Mouse (Mus musculus) limb, embryonic 13.5 days (tissue): ENCODE measurements at regions not wholly inside any gene's neighbourhood (a gene's known extent, or its start where the extent isn't known, plus 50 kb on each side); places are given as distances from the start of the nearest gene placed in this dataset.

Experiments used
- ATAC-seq: fragments of 200-750 bp; cut with Nextera tagmentation; 2 replicates; pipeline ENCODE4 v1.8.0; 2017; ENCODE audit warnings: low read depth, moderate number of reproducible peaks, moderate TSS enrichment; ENCODE audit not compliant: low FRiP score
- H3K27ac ChIP-seq: fragments of 300-500 bp; sonication (generic); 2 replicates; pipeline ENCODE4 v1.5.1; 2015; ENCODE audit warnings: inconsistent platforms, mild to moderate bottlenecking, moderate library complexity
- H3K27me3 ChIP-seq: fragments of 300-500 bp; sonication (generic); 2 replicates; pipeline ENCODE4 v1.6.1; 2015; ENCODE audit warnings: mild to moderate bottlenecking, inconsistent platforms
- H3K36me3 ChIP-seq: fragments of 300-500 bp; sonication (generic); 2 replicates; pipeline ENCODE4 v1.6.1; 2015; ENCODE audit warnings: inconsistent platforms, mild to moderate bottlenecking, moderate library complexity
- H3K4me1 ChIP-seq: fragments of 300-500 bp; sonication (generic); 2 replicates; pipeline ENCODE4 v1.6.1; 2015; ENCODE audit warnings: inconsistent platforms
- H3K4me2 ChIP-seq: fragments of 300-500 bp; sonication (generic); replicated peaks from 2 replicates; pipeline ENCODE4 v1.6.1; 2015; ENCODE audit warnings: inconsistent platforms, mild to moderate bottlenecking, moderate library complexity
- H3K4me3 ChIP-seq: fragments of 300-500 bp; sonication (generic); 2 replicates; pipeline ENCODE4 v1.5.1; 2015; ENCODE audit warnings: moderate library complexity, mild to moderate bottlenecking, inconsistent platforms
- H3K9ac ChIP-seq: fragments of 300-500 bp; sonication (generic); 2 replicates; pipeline ENCODE4 v1.6.1; 2015; ENCODE audit warnings: mild to moderate bottlenecking, inconsistent platforms
- H3K9me3 ChIP-seq: fragments of 300-500 bp; sonication (generic); 2 replicates; pipeline ENCODE4 v1.6.1; 2016; ENCODE audit warnings: inconsistent platforms
- WGBS: fragments of 180-500 bp; shearing (Covaris S2); methylation state at CpG from one replicate; pipeline ENCODE4 v1.1.7; 2015; 5-methylcytosine and 5-hydroxymethylcytosine counted together

- H3K27ac ChIP-seq = no peak overlapping the region
- H3K36me3 ChIP-seq = no peaks in the 10 kb centered on the region
- no peaks in the 10 kb centered on the region for H3K27me3 ChIP-seq
- H3K4me2 ChIP-seq = no peak overlapping the region
- H3K4me3 ChIP-seq = no peak overlapping the region
- no peak for ATAC-seq
- 88% methylated on average over 3 of the region's 3 CpGs for WGBS
- H3K4me1 ChIP-seq = peaks cover 14% of the 10 kb centered on the region
- no peaks in the 10 kb centered on the region for H3K9me3 ChIP-seq
- no peak overlapping the region for H3K9ac ChIP-seq
Observed at GRCm38 (mm10) chr15:96842881-96843280, 143.4 kb upstream of the Slc38a2 start.

GRCm38 (mm10) chr15:96836670-96837069 is 137.1 kb upstream of the Slc38a2 start:
- no peaks in the 10 kb centered on the region for H3K27me3 ChIP-seq
- no peak for ATAC-seq
- H3K36me3 ChIP-seq = no peaks in the 10 kb centered on the region
- H3K4me1 ChIP-seq = peaks cover 12% of the 10 kb centered on the region; the same call in 1 of the 2 replicates
- no peaks in the 10 kb centered on the region for H3K9me3 ChIP-seq
- WGBS = 89% methylated on average over 3 of the region's 3 CpGs
- H3K27ac ChIP-seq = no peak overlapping the region
- H3K4me3 ChIP-seq = no peak overlapping the region
- H3K4me2 ChIP-seq = no peak overlapping the region
- H3K9ac ChIP-seq = no peak overlapping the region

- no peaks in the 10 kb centered on the region for H3K27me3 ChIP-seq
- 50% methylated on average over 9 of the region's 9 CpGs for WGBS
- H3K9me3 ChIP-seq = no peaks in the 10 kb centered on the region
- H3K4me2 ChIP-seq = no peak overlapping the region
- no peak for ATAC-seq
- no peak overlapping the region for H3K9ac ChIP-seq
- no peak overlapping the region for H3K27ac ChIP-seq
- no peaks in the 10 kb centered on the region for H3K36me3 ChIP-seq
- no peak overlapping the region for H3K4me3 ChIP-seq
- H3K4me1 ChIP-seq = peaks cover 12% of the 10 kb centered on the region; the same call in 1 of the 2 replicates
Observed at GRCm38 (mm10) chr15:96834862-96835261, 135.3 kb upstream of the Slc38a2 start.

GRCm38 (mm10) chr15:96834162-96834843 is 134.8 kb upstream of the Slc38a2 start:
- ATAC-seq = no peak
- WGBS = 77% methylated on average over 10 of the region's 10 CpGs
- Histone ChIP-seq H3K27me3 (no peaks in the 10 kb centered on the region), H3K4me1 (peaks cover 12% of the 10 kb centered on the region; the same call in 1 of the 2 replicates), H3K9me3 (no peaks in the 10 kb centered on the region), H3K4me3 (no peak overlapping the region), H3K9ac (no peak overlapping the region), H3K4me2 (no peak overlapping the region), H3K36me3 (no peaks in the 10 kb centered on the region), H3K27ac (no peak overlapping the region)

- ATAC-seq = no peak
Observed at GRCm38 (mm10) chr15:96832389-96832788, 132.9 kb upstream of the Slc38a2 start.

GRCm38 (mm10) chr15:96831256-96831655 is 131.7 kb upstream of the Slc38a2 start:
- Histone ChIP-seq H3K9me3 (no peaks in the 10 kb centered on the region), H3K36me3 (no peaks in the 10 kb centered on the region), H3K4me1 (peaks cover 12% of the 10 kb centered on the region; the same call in 1 of the 2 replicates), H3K4me2 (no peak overlapping the region), H3K4me3 (no peak overlapping the region), H3K9ac (no peak overlapping the region), H3K27ac (no peak overlapping the region), H3K27me3 (no peaks in the 10 kb centered on the region)
- no peak for ATAC-seq
- WGBS = 92% methylated on average over 10 of the region's 10 CpGs

More at GRCm38 (mm10) chr15:96832389-96832788, 132.9 kb upstream of the Slc38a2 start:
- H3K36me3 ChIP-seq = no peaks in the 10 kb centered on the region
- H3K27ac ChIP-seq = no peak overlapping the region
- no peak overlapping the region for H3K9ac ChIP-seq
- H3K9me3 ChIP-seq = no peaks in the 10 kb centered on the region
- H3K4me2 ChIP-seq = no peak overlapping the region
- no peaks in the 10 kb centered on the region for H3K27me3 ChIP-seq
- 86% methylated on average over 10 of the region's 10 CpGs for WGBS
- no peak overlapping the region for H3K4me3 ChIP-seq
- peaks cover 12% of the 10 kb centered on the region; the same call in 1 of the 2 replicates for H3K4me1 ChIP-seq

GRCm38 (mm10) chr15:96830578-96830977 is 131.0 kb upstream of the Slc38a2 start:
- Histone ChIP-seq H3K9me3 (no peaks in the 10 kb centered on the region), H3K27me3 (no peaks in the 10 kb centered on the region), H3K36me3 (no peaks in the 10 kb centered on the region), H3K4me1 (peaks cover 9% of the 10 kb centered on the region; the same call in 1 of the 2 replicates), H3K4me2 (no peak overlapping the region), H3K27ac (no peak overlapping the region), H3K9ac (no peak overlapping the region), H3K4me3 (no peak overlapping the region)
- 86% methylated on average over 11 of the region's 11 CpGs for WGBS
- no peak for ATAC-seq

- Histone ChIP-seq H3K36me3 (no peaks in the 10 kb centered on the region), H3K4me1 (peaks cover 8% of the 10 kb centered on the region; the same call in 1 of the 2 replicates), H3K9ac (no peak overlapping the region), H3K4me2 (no peak overlapping the region), H3K27me3 (no peaks in the 10 kb centered on the region), H3K9me3 (no peaks in the 10 kb centered on the region), H3K4me3 (no peak overlapping the region), H3K27ac (no peak overlapping the region)
- WGBS = 91% methylated on average over 12 of the region's 12 CpGs
- no peak for ATAC-seq
Observed at GRCm38 (mm10) chr15:96829941-96830340, 130.4 kb upstream of the Slc38a2 start.

- H3K9ac ChIP-seq = no peak overlapping the region
- H3K4me2 ChIP-seq = no peak overlapping the region
- H3K27me3 ChIP-seq = no peaks in the 10 kb centered on the region
- H3K27ac ChIP-seq = no peak overlapping the region
- 81% methylated on average over 8 of the region's 8 CpGs for WGBS
- no peaks in the 10 kb centered on the region for H3K36me3 ChIP-seq
- H3K9me3 ChIP-seq = no peaks in the 10 kb centered on the region
- ATAC-seq = no peak
- H3K4me1 ChIP-seq = no peaks in the 10 kb centered on the region
- no peak overlapping the region for H3K4me3 ChIP-seq
Observed at GRCm38 (mm10) chr15:96828681-96829080, 129.2 kb upstream of the Slc38a2 start.

GRCm38 (mm10) chr15:96827931-96828330 is 128.4 kb upstream of the Slc38a2 start:
- H3K27ac ChIP-seq = no peak overlapping the region
- WGBS = 61% methylated on average over 8 of the region's 8 CpGs
- ATAC-seq = no peak

GRCm38 (mm10) chr15:96818435-96818834 is 118.9 kb upstream of the Slc38a2 start:
- no peak overlapping the region for H3K4me2 ChIP-seq
- H3K27ac ChIP-seq = no peak overlapping the region
- peaks cover 6% of the 10 kb centered on the region for H3K9me3 ChIP-seq
- no peak overlapping the region for H3K9ac ChIP-seq
- no peaks in the 10 kb centered on the region for H3K4me1 ChIP-seq
- H3K4me3 ChIP-seq = no peak overlapping the region
- no peak for ATAC-seq
- no peaks in the 10 kb centered on the region for H3K36me3 ChIP-seq
- WGBS = 75% methylated on average over 7 of the region's 7 CpGs
- no peaks in the 10 kb centered on the region for H3K27me3 ChIP-seq

More at GRCm38 (mm10) chr15:96827931-96828330, 128.4 kb upstream of the Slc38a2 start:
- H3K27me3 ChIP-seq = no peaks in the 10 kb centered on the region
- H3K4me2 ChIP-seq = no peak overlapping the region
- H3K4me1 ChIP-seq = no peaks in the 10 kb centered on the region
- H3K9ac ChIP-seq = no peak overlapping the region
- H3K4me3 ChIP-seq = no peak overlapping the region
- no peaks in the 10 kb centered on the region for H3K36me3 ChIP-seq
- no peaks in the 10 kb centered on the region for H3K9me3 ChIP-seq

- no peaks in the 10 kb centered on the region for H3K4me1 ChIP-seq
- 82% methylated on average over 5 of the region's 5 CpGs for WGBS
- H3K27ac ChIP-seq = no peak overlapping the region
- no peaks in the 10 kb centered on the region for H3K36me3 ChIP-seq
- peaks cover 6% of the 10 kb centered on the region for H3K9me3 ChIP-seq
- H3K4me3 ChIP-seq = no peak overlapping the region
- ATAC-seq = no peak
- no peaks in the 10 kb centered on the region for H3K27me3 ChIP-seq
- no peak overlapping the region for H3K9ac ChIP-seq
- no peak overlapping the region for H3K4me2 ChIP-seq
Observed at GRCm38 (mm10) chr15:96817626-96818025, 118.1 kb upstream of the Slc38a2 start.
